Mouse (Mus musculus): ENCODE results near the gene Nova2.

Gene Nova2

DNA sequence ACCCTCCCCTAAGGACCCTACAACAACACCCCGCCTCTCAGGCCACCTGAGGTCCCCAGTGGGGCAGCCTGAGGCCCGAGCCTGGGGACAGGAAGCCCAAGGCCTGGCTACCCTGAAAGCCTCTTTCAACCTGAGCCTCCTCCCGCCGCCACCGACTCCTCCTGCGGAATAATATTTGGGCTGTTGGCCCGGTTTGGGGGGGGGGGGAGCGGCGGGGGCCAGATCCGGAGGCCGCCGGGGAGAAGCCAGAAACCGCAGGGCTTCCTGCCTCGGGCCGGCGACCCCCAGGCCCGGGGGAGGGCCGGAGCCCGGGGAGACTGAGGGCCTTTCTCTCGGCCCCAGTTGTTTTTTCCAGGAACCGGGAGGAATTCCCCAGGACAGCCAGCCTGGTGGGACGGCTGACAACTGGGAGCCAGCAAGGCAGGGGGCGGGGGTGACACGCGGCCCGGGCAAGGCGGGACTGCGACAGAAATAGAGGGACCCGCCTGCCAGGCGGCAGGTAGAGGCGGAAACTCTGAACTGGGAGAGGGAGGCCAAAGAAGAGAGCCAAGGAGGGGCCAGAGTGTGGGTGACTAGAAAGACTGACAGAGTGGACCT lies 86.4 kb downstream of the Nova2 start:
- Histone ChIP-seq H3K4me3 (replicated peaks; ENCODE audit: low read length) (peak overlapping the region; percentile 69), H3K9me3 (ENCODE audit: low read length) (no peaks in the 10 kb centered on the region), H3K36me3 (ENCODE audit: insufficient read depth, low read length) (peaks cover 5% of the 10 kb centered on the region), H3K27me3 (ENCODE audit: insufficient read depth, low read length) (peaks cover 32% of the 10 kb centered on the region), H3K4me1 (replicated peaks; ENCODE audit: low read depth, low read length) (peaks cover 38% of the 10 kb centered on the region)
- TF ChIP-seq POU5F1 (IDR thresholded peaks at IDR 0.05; ENCODE audit: borderline replicate concordance, low read length) (no peak), CTCF (conservative IDR thresholded peaks at IDR 0.05; ENCODE audit: low read length) (no peak), NANOG (IDR thresholded peaks at IDR 0.05; ENCODE audit: borderline replicate concordance, low read length) (no peak)

GRCm38 (mm10) chr7:19012882-19013281 lies 87.2 kb downstream of the Nova2 start:
- H3K27me3 ChIP-seq (ENCODE audit: insufficient read depth, low read length): peaks cover 32% of the 10 kb centered on the region
- TF ChIP-seq POU5F1 (IDR thresholded peaks at IDR 0.05; ENCODE audit: borderline replicate concordance, low read length): no peak
- TF ChIP-seq CTCF (conservative IDR thresholded peaks at IDR 0.05; ENCODE audit: low read length): no peak
- no peak for TF ChIP-seq NANOG (IDR thresholded peaks at IDR 0.05; ENCODE audit: borderline replicate concordance, low read length)
- H3K4me1 ChIP-seq (replicated peaks; ENCODE audit: low read depth, low read length): peaks cover 30% of the 10 kb centered on the region
- no peaks in the 10 kb centered on the region for H3K36me3 ChIP-seq (ENCODE audit: insufficient read depth, low read length)
- no peaks in the 10 kb centered on the region for H3K9me3 ChIP-seq (ENCODE audit: low read length)
- no peak overlapping the region for H3K4me3 ChIP-seq (replicated peaks; ENCODE audit: low read length)

GRCm38 (mm10) chr7:19014452-19014851 lies 88.8 kb downstream of the Nova2 start:
- peaks cover 29% of the 10 kb centered on the region for H3K4me1 ChIP-seq (replicated peaks; ENCODE audit: low read depth, low read length)
- no peaks in the 10 kb centered on the region for H3K36me3 ChIP-seq (ENCODE audit: insufficient read depth, low read length)
- H3K9me3 ChIP-seq (ENCODE audit: low read length): no peaks in the 10 kb centered on the region
- no peak for TF ChIP-seq CTCF (conservative IDR thresholded peaks at IDR 0.05; ENCODE audit: low read length)
- TF ChIP-seq NANOG (IDR thresholded peaks at IDR 0.05; ENCODE audit: borderline replicate concordance, low read length): no peak
- no peak for TF ChIP-seq POU5F1 (IDR thresholded peaks at IDR 0.05; ENCODE audit: borderline replicate concordance, low read length)
- peak overlapping the region; percentile 27 for H3K4me3 ChIP-seq (replicated peaks; ENCODE audit: low read length)
- peaks cover 32% of the 10 kb centered on the region for H3K27me3 ChIP-seq (ENCODE audit: insufficient read depth, low read length)

Data from E14TG2a.4 (cell line).